Mouse (Mus musculus) ES-Bruce4 (cell line): ENCODE results near the gene Sept11.

Experiments used
- CTCF ChIP-seq: IDR thresholded peaks from one replicate; pipeline ENCODE4 v1.8.1; 2011; ENCODE audit warnings: low read depth, low read length
- EP300 ChIP-seq: IDR thresholded peaks from 2 replicates; pipeline ENCODE4 v1.6.1; 2011; ENCODE audit warnings: low read depth, low read length; ENCODE audit not compliant: insufficient read depth
- POLR2A ChIP-seq: IDR thresholded peaks from one replicate; pipeline ENCODE4 v1.8.1; 2011; ENCODE audit warnings: low read length; ENCODE audit not compliant: insufficient read depth

GRCm38 (mm10) chr5:93095301-93095700 lies 2.1 kb downstream of the Sept11 start:
- TF ChIP-seq POLR2A (no peak), CTCF (no peak), EP300 (no peak)
